Mouse (Mus musculus): ENCODE data around the gene Lrmda.

The Lrmda gene

GRCm38 (mm10) chr14:22509747-22510530, 490.4 kb downstream of the Lrmda start:
- no peak for DNase-seq (ENCODE audit: low read depth, low spot score)

GRCm38 (mm10) chr14:22510531-22510785, 490.9 kb downstream of the Lrmda start:
- DNase-seq (ENCODE audit: low read depth, low spot score), result no peak

GRCm38 (mm10) chr14:22514362-22515084, 495.0 kb downstream of the Lrmda start:
- DNase-seq (ENCODE audit: low read depth, low spot score), result no peak

- DNase-seq (ENCODE audit: low read depth, low spot score), result no peak
Measured at GRCm38 (mm10) chr14:22530706-22531105, 511.2 kb downstream of the Lrmda start.

- DNase-seq (ENCODE audit: low read depth, low spot score), result no peak
Measured at GRCm38 (mm10) chr14:22533501-22533900, 514.0 kb downstream of the Lrmda start.

GRCm38 (mm10) chr14:22545887-22546675, 526.6 kb downstream of the Lrmda start:
- no peak for DNase-seq (ENCODE audit: low read depth, low spot score)

- no peak for DNase-seq (ENCODE audit: low read depth, low spot score)
Measured at GRCm38 (mm10) chr14:22546676-22546984, 527.1 kb downstream of the Lrmda start.

- DNase-seq (ENCODE audit: low read depth, low spot score), result no peak
Measured at GRCm38 (mm10) chr14:22548286-22548685, 528.8 kb downstream of the Lrmda start.

GRCm38 (mm10) chr14:22549166-22549565, 529.7 kb downstream of the Lrmda start:
- no peak for DNase-seq (ENCODE audit: low read depth, low spot score)

- no peak for DNase-seq (ENCODE audit: low read depth, low spot score)
Measured at GRCm38 (mm10) chr14:22552358-22552757, 532.8 kb downstream of the Lrmda start.

- DNase-seq (ENCODE audit: low read depth, low spot score), result no peak
Measured at GRCm38 (mm10) chr14:22552841-22553240, 533.3 kb downstream of the Lrmda start.

GRCm38 (mm10) chr14:22553717-22554116, 534.2 kb downstream of the Lrmda start:
- DNase-seq (ENCODE audit: low read depth, low spot score), result no peak

GRCm38 (mm10) chr14:22572486-22572885, 553.0 kb downstream of the Lrmda start:
- no peak for DNase-seq (ENCODE audit: low read depth, low spot score)

- peak; percentile 22 for DNase-seq (ENCODE audit: low read depth, low spot score)
Measured at GRCm38 (mm10) chr14:22573585-22573984, 554.1 kb downstream of the Lrmda start.

GRCm38 (mm10) chr14:22574006-22574405, 554.5 kb downstream of the Lrmda start:
- DNase-seq (ENCODE audit: low read depth, low spot score), result peak; percentile 76

- DNase-seq (ENCODE audit: low read depth, low spot score), result no peak
Measured at GRCm38 (mm10) chr14:22576441-22576840, 556.9 kb downstream of the Lrmda start.

- no peak for DNase-seq (ENCODE audit: low read depth, low spot score)
Measured at GRCm38 (mm10) chr14:22577411-22578037, 558.0 kb downstream of the Lrmda start.

- peak; percentile 73 for DNase-seq (ENCODE audit: low read depth, low spot score)
Measured at GRCm38 (mm10) chr14:22578224-22578623, 558.7 kb downstream of the Lrmda start.

- no peak for DNase-seq (ENCODE audit: low read depth, low spot score)
Measured at GRCm38 (mm10) chr14:22578986-22579385, 559.5 kb downstream of the Lrmda start.

- peak; percentile 10 for DNase-seq (ENCODE audit: low read depth, low spot score)
Measured at GRCm38 (mm10) chr14:22582065-22582464, 562.6 kb downstream of the Lrmda start.

GRCm38 (mm10) chr14:22586281-22586680, 566.8 kb downstream of the Lrmda start:
- no peak for DNase-seq (ENCODE audit: low read depth, low spot score)

- DNase-seq (ENCODE audit: low read depth, low spot score), result no peak
Measured at GRCm38 (mm10) chr14:22586796-22587195, 567.3 kb downstream of the Lrmda start.
